Mouse (Mus musculus): ENCODE measurements at regions not wholly inside any gene's neighbourhood (a gene's known extent, or its start where the extent isn't known, plus 50 kb on each side); places are given as distances from the start of the nearest gene placed in this dataset.
A peak's percentile ranks its signal among the peaks of the same experiment; 100 is the strongest.

GRCm38 (mm10) chr10:104255250-104255649 is 61.4 kb downstream of the Gm4340 start:
- DNase-seq (ENCODE audit: extremely low spot score in 1 of 2, low spot score in 1 of 2), result no peak

- DNase-seq (ENCODE audit: extremely low spot score in 1 of 2, low spot score in 1 of 2), result no peak
Measured at GRCm38 (mm10) chr10:104274841-104275240, 81.0 kb downstream of the Gm4340 start.

GRCm38 (mm10) chr10:104299146-104299545 is 105.3 kb downstream of the Gm4340 start:
- DNase-seq (ENCODE audit: extremely low spot score in 1 of 2, low spot score in 1 of 2), result peak in 1 of 2 experiments; percentile 36

Measured in frontal cortex, adult 2 months (tissue).